ENCODE assay signal across 29 mouse cellular contexts in genomic region chr6:120124688-120125087, GRCm38 (mm10). TPM values are rescaled to one million over a fixed set of nuclear protein-coding genes. Genes with fewer than 3 reads are reported as not detected.
A peak's percentile ranks its signal among the peaks of the same experiment; 100 is the strongest.
DNase-seq lines count a peak whose midpoint lies in the region; ATAC-seq and TF ChIP-seq lines count a peak whose summit lies in the region.
"Had no signal": no experiment of that assay in that cellular context is flagged by ENCODE, and none has a peak within 500 bp of the region (broad histone marks: within the 10 kb centered on the region; RNA-seq: fewer than 3 reads in every experiment).

No protein-coding gene starts in this region.

- 0 out of 2 replicates have a peak, but pooled peaks have one; percentile 35 for ATAC-seq in erythroblast, adult 5-6 weeks (replicated peaks; ENCODE audit: low FRiP score, poor library complexity, severe bottlenecking)
- ATAC-seq: forebrain, embryonic 14.5 days; intestine, embryonic 15.5 days; liver, embryonic 12.5 days; midbrain, embryonic 15.5 days had no signal

- H3K27ac ChIP-seq in thymus, adult 2 months (ENCODE audit: control insufficient read depth, insufficient read depth, low read length): 0 out of 2 replicates have a peak overlapping the region, but pooled peaks have one; percentile 26
- H3K27ac ChIP-seq: hindbrain, embryonic 13.5 days; intestine, embryonic 15.5 days; left cerebral cortex, adult 2 months; limb, embryonic 12.5 days; liver, embryonic 12.5 days; lung, embryonic 15.5 days; midbrain, embryonic 15.5 days had no signal

- peaks cover 12% of the 10 kb centered on the region for H3K4me1 ChIP-seq in thymus, adult 2 months (replicated peaks; ENCODE audit: control insufficient read depth, insufficient read depth, low read length)
- H3K4me1 ChIP-seq: hindbrain, embryonic 13.5 days; intestine, embryonic 15.5 days; limb, embryonic 12.5 days; liver, embryonic 12.5 days; lung, embryonic 15.5 days; midbrain, embryonic 15.5 days had no signal

- TF ChIP-seq POLR2A in thymus, adult 2 months (IDR thresholded peaks at IDR 0.05; ENCODE audit: control insufficient read depth, extremely low read depth, insufficient read depth, low read length, poor library complexity): no peak

- WGBS in thymus, adult 2 months: 3% methylated on average over 7 of the region's 7 CpGs

- no peaks in the 10 kb centered on the region for H3K36me3 ChIP-seq in thymus, adult 2 months (ENCODE audit: control insufficient read depth, insufficient read depth, low read length)
- H3K36me3 ChIP-seq: G1E; hindbrain, embryonic 13.5 days; intestine, embryonic 15.5 days; limb, embryonic 12.5 days; liver, embryonic 12.5 days; lung, embryonic 15.5 days; midbrain, embryonic 15.5 days had no signal

- peak; percentile 44 for DNase-seq in thymus, adult 2 months
- no peak for DNase-seq in thymus, postnatal 4 days
- peak; percentile 77 for DNase-seq in naive thymus-derived CD4-positive, alpha-beta T cell, adult 2 months (ENCODE audit: low read depth)
- no peak for DNase-seq in left cerebral cortex, postnatal 25 days (ENCODE audit: low spot score in 2 of 2)
- no peak for DNase-seq in retina, postnatal 1 day
- no peak for DNase-seq in frontal cortex, postnatal 25 days (ENCODE audit: low spot score in 2 of 2)
- DNase-seq in lung, adult 18-20 months: no peak
- DNase-seq: adrenal gland, postnatal 36 days; cerebellum, adult 18-20 months; gastrocnemius, postnatal 25 days; heart, postnatal 10 days; kidney, adult 9 months; kidney, postnatal 25 days; right cerebral cortex, postnatal 25 days had no signal

- no peak for TF ChIP-seq CTCF in thymus, adult 2 months (IDR thresholded peaks at IDR 0.05; ENCODE audit: borderline replicate concordance, control insufficient read depth, extremely low read depth, insufficient read depth, low read length, poor library complexity)

- H3K27me3 ChIP-seq in thymus, adult 2 months (ENCODE audit: control insufficient read depth, insufficient read depth, low read length): no peaks in the 10 kb centered on the region
- H3K27me3 ChIP-seq: hindbrain, embryonic 13.5 days; intestine, embryonic 15.5 days; limb, embryonic 12.5 days; liver, embryonic 12.5 days; lung, embryonic 15.5 days; midbrain, embryonic 15.5 days had no signal

- intact Hi-C loops in left cerebral cortex, postnatal 25 days (cut with DNase I): no loop called here

- no peak overlapping the region for H3K4me3 ChIP-seq in thymus, adult 2 months (ENCODE audit: control insufficient read depth, insufficient read depth, low read length)
- H3K4me3 ChIP-seq: erythroblast, embryonic 14.5 days; hindbrain, embryonic 13.5 days; intestine, embryonic 15.5 days; left cerebral cortex, adult 2 months; limb, embryonic 12.5 days; liver, embryonic 12.5 days; lung, embryonic 15.5 days; midbrain, embryonic 15.5 days; myocyte had no signal

RNA-seq across cellular contexts. Expression of gene Ninj2, which starts 31.5 kb away (rescaled TPM):
- polyA plus RNA-seq in thymus, adult 2 months (2012; rRNA removed): 0.26 and 0.33 TPM in 2 replicates
- total RNA-seq in erythroblast, adult 5-6 weeks (2015; ENCODE audit: low replicate concordance): 6.7 and 8.1 TPM in 2 replicates
- not detected in 2 replicates for total RNA-seq in erythroblast, adult 5-6 weeks (2017; ENCODE audit: low replicate concordance)
- 1 to 10 TPM; 1.2 to 1.8 TPM for total RNA-seq in left cerebral cortex, postnatal 25 days (2021)
- total RNA-seq: adrenal gland, postnatal 36 days; G1E; gastrocnemius, postnatal 25 days; heart, postnatal 10 days; neutrophil, adult 5-6 weeks had no signal
- polyA plus RNA-seq: embryonic facial prominence, embryonic 11.5 days; erythroblast, embryonic 14.5 days; forebrain, embryonic 14.5 days; G1E; heart, embryonic 11.5 days; hindbrain, embryonic 13.5 days; intestine, embryonic 15.5 days; limb, embryonic 12.5 days; liver, embryonic 12.5 days; midbrain, embryonic 15.5 days had no signal

Comparison
In these comparisons a context has a peak if more than half of its experiments do, and no peak if none do; other contexts are left out.
1. DNase-seq: peak in thymus, adult 2 months (single experiment) and naive thymus-derived CD4-positive, alpha-beta T cell, adult 2 months (single experiment); none in thymus, postnatal 4 days (single experiment), left cerebral cortex, postnatal 25 days (0 of 2), retina, postnatal 1 day (single experiment), frontal cortex, postnatal 25 days (0 of 2) and lung, adult 18-20 months (0 of 2).